Mouse (Mus musculus): ENCODE measurements around the gene Gm47791. TPM values are rescaled to one million over a fixed set of nuclear protein-coding genes. Genes with fewer than 3 reads are reported as not detected.

Gene Gm47791
- total RNA-seq, 1 experiment from 2014 or later, result not detected

GRCm38 (mm10) chr1:82724339-82725025, 46.6 kb downstream of the Gm47791 start, which contains the start of gene Mff:
TSS of gene Mff (plus strand) at chr1:82724890.
- peak; percentile 95 for DNase-seq

Other genes starting within 250 kb of the Gm47791 start
- gene Col4a4, start 184.4 kb downstream of the Gm47791 start, total RNA-seq (2021), result 9.1 and 9.5 TPM in 2 replicates
- gene Col4a3, start 184.3 kb downstream of the Gm47791 start, total RNA-seq (2021), result 3.5 and 3.9 TPM in 2 replicates
- gene Mff, start 46.4 kb downstream of the Gm47791 start, total RNA-seq (2021), result 129 and 138 TPM in 2 replicates
- not detected in 2 replicates for gene Tm4sf20, start 2.8 kb downstream of the Gm47791 start, total RNA-seq (2021)
- gene Agfg1, start 68.2 kb upstream of the Gm47791 start, total RNA-seq (2021), result 53.0 and 59.5 TPM in 2 replicates
- gene A030005L19Rik, start 142.1 kb upstream of the Gm47791 start, total RNA-seq (2021), result not detected in 2 replicates
- gene A030014E15Rik, start 153.7 kb upstream of the Gm47791 start, total RNA-seq (2021), result not detected in 2 replicates
- gene Gm6217, start 160.2 kb upstream of the Gm47791 start, total RNA-seq (2021), result not detected in 2 replicates
- gene A030003K21Rik, start 172.1 kb upstream of the Gm47791 start, total RNA-seq (2021), result not detected in 2 replicates
- gene Gm7544, start 184.8 kb upstream of the Gm47791 start, total RNA-seq (2021), result not detected in 2 replicates
- not detected in 2 replicates for gene Gm47955, start 189.0 kb upstream of the Gm47791 start, total RNA-seq (2021)
- gene Gm47959, start 229.3 kb upstream of the Gm47791 start, total RNA-seq (2021), result not detected in 2 replicates

All from adrenal gland, postnatal 14 days (tissue).